Mouse (Mus musculus) left cerebral cortex, postnatal 10 days (tissue): ENCODE measurements around the gene Cables2. TPM values are rescaled to one million over a fixed set of nuclear protein-coding genes. Genes with fewer than 3 reads are reported as not detected.
A peak's percentile ranks its signal among the peaks of the same experiment; 100 is the strongest.

Experiments used
- DNase-seq, 2 experiments: peaks; one replicate each; pipeline ENCODE4 v3.0.0; 2021 to 2022; ENCODE audit warnings: low spot score in 2 of 2, mixed read lengths in 1 of 2; ENCODE audit errors: extremely low spot score in 1 of 2
- intact Hi-C: fragments of 180-260 bp; cut with DNase I; formaldehyde crosslinking; loops from one replicate; pipeline ENCODE4 v1.15.1; 2025
- total RNA-seq, 2 experiments: library from RNA; stranded (reverse); gene quantifications; 2 replicates each; pipeline ENCODE4 v1.2.3; 2021

Cables2 gene
- 10 to 100 TPM; 37.6 TPM for total RNA-seq

DNA sequence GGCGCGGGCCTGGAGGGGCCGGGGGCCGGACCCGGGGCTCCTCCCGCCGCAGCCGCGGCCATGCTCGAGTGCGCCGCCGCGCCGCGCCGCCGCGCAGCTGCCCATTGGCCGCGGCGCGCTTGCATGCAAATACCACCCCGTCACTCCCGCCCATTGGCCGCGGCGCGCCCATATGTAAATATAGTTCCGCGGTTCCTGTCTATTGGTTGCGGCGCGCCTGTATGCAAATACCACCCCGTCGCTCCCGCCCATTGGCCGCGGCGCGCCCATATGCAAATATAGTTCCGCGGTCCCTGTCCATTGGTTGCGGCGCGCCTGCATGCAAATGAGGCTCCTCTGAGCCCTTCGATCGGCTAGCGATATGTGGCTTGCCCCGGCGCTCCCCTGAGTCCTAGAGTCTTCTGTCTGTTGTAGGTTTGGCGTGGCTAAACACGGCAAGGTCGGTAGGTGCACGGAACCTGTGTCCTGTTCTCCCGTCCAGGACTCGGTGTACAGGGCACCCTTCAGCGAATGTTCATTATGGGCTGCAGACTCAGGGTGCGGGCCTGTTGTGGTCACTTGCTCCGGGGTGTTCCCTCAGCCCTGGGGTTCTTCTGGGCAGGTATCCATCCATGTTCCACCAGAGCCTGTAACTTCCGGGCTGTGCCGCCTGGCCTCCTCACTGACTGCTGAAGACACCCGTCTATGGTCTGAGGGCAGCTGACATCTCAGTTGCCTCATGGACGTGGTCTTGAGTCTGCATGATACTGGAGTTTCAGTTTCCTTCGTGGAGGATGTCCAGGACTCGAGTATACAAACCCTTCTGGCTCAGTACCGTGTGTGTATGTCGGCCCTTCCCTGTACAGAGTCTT lies at the start of gene Cables2:
Gene Cables2 (minus strand): TSS at position 103 of the 851 bp plus-strand sequence.
- DNase-seq, result peak; percentile 94 to 97
- intact Hi-C loops, result loop anchor here (10.0 kb wide), 1 partner anchor 501 kb away; the partner anchor contains the start of gene Bhlhe23

DNA sequence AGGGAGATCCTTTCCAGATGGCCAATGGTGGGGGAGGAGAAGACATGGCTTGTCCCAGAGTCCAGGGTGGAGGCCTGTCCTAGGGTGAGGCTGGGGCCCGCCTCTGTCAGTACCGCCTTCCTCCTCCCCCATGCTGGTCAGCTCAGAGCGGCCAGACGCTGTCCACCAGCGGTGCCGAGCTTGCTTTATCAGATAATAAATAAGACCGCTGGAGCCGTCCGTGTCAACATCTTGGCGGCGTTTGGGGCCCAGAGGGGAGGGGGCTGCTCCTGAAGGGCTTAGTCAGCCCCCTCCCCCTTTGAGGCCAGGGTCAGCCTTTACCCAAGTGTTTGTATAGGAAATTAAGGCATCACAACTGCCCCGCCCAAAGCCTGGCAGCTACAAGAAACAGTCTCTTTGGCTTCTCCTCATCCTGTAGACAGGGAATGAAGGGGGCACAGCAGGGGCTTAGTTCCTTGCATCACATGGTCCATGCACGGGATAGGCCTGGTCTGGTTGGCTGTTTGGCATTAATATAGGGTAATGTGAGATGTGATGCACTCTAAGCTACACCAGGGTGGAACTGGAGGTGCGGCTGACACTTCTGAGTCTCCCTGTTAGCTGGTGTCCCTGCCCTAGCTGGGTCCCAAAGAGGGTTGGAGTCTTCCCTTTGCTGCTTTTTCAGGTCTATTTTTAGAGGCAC lies 49.5 kb upstream of the Cables2 start:
- intact Hi-C loops, result no loop called here

GRCm38 (mm10) chr2:180320216-180320615 lies 46.9 kb upstream of the Cables2 start:
- intact Hi-C loops, result no loop called here
- DNase-seq, result no peak

More for the DNA sequence above, 49.5 kb upstream of the Cables2 start:
- DNase-seq, result no peak

GRCm38 (mm10) chr2:180317591-180317990 lies 44.3 kb upstream of the Cables2 start:
- intact Hi-C loops, result no loop called here
- DNase-seq, result no peak

DNA sequence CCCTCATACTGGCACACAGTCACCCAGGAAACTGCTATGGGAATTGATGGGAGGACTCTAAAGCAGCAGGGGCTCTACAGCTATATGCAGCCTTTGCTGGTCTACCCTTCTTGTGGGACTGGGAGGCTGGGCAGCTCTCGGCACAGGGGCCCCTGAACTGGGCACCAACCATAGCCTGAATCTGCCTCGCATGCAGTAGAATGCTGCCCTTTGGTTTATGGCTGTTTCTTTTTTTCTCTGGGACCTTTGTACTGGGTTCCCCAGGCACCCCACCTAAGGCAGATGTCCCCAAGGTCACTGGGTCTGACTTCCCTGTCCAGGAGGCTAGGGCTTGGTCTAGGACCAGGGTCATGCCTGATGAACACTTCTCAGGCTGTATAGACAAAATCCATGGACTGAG lies 41.0 kb upstream of the Cables2 start:
- intact Hi-C loops, result no loop called here
- DNase-seq, result no peak

GRCm38 (mm10) chr2:180311147-180311546 lies 37.9 kb upstream of the Cables2 start:
- no peak for DNase-seq
- intact Hi-C loops, result no loop called here

GRCm38 (mm10) chr2:180307680-180308079 lies 34.4 kb upstream of the Cables2 start:
- intact Hi-C loops, result no loop called here
- no peak for DNase-seq

GRCm38 (mm10) chr2:180306423-180307168 lies 33.3 kb upstream of the Cables2 start:
- peak; percentile 14 to 33 for DNase-seq
- intact Hi-C loops, result no loop called here

- intact Hi-C loops, result no loop called here
Measured at GRCm38 (mm10) chr2:180306009-180306408, 32.7 kb upstream of the Cables2 start.

DNA sequence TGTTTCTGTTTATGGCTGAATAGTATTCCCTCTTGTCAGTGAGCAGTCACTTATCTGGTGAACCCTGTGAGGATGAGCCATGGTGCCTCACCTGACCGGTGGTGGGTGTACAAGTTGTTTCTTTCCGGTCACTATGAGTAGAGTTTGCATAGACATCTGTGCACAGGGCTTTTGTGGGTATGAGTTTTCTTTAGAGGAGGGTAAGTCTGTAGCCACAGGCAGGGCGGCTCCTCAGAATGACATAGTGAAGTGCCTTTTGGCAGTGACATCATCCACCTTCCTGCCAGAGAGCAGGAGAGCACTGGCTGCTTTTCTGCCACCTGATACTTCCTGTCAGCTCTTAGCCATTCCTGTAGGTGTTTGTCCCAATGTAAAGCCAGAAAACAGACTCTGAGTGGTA lies 32.2 kb upstream of the Cables2 start:
- DNase-seq, result no peak
- intact Hi-C loops, result no loop called here

More at GRCm38 (mm10) chr2:180306009-180306408, 32.7 kb upstream of the Cables2 start:
- no peak for DNase-seq

DNA sequence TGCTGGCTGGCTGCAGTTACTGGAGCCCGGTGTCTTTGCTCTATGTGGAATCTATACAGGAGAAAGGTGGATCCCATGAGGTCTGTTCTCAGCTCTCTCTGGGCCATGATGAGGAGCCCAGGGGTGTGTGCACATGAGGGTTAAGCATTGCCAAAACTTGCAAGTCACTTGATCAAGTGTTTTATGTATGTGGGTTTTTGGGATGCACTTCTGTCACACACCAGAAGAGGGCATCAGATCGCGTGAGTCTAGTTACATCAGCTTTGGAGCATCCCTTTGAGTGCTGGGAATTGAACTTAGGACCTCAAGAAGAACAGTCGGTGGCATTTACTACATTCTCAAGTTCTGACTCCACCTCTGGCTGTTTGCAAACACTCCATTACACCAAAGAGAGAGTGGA lies 31.3 kb upstream of the Cables2 start:
- DNase-seq, result no peak
- intact Hi-C loops, result no loop called here

DNA sequence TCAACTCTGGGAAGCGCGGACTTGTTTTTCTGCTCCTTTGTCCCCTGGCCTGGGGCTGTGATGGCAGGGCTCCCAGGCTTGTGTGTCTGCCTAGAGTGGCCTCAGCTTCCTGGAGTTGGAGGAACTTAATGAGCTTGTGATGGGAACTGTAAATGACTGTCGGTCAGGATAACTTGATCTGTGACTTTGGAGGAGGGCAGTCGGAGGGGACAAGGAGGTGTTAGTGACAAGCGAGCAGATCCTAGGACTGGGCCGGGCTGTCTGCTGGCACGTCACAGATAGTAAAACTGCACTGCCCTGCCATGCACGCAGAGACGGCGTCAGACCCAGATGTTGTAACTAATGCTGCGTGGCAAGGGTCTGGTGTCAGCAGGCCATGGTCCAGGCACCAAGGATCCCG lies 30.2 kb upstream of the Cables2 start:
- intact Hi-C loops, result no loop called here
- DNase-seq, result no peak

GRCm38 (mm10) chr2:180302201-180302600 lies 28.9 kb upstream of the Cables2 start:
- no peak for DNase-seq
- intact Hi-C loops, result no loop called here

- intact Hi-C loops, result no loop called here
- DNase-seq, result no peak
Measured at GRCm38 (mm10) chr2:180300771-180301170, 27.5 kb upstream of the Cables2 start.

DNA sequence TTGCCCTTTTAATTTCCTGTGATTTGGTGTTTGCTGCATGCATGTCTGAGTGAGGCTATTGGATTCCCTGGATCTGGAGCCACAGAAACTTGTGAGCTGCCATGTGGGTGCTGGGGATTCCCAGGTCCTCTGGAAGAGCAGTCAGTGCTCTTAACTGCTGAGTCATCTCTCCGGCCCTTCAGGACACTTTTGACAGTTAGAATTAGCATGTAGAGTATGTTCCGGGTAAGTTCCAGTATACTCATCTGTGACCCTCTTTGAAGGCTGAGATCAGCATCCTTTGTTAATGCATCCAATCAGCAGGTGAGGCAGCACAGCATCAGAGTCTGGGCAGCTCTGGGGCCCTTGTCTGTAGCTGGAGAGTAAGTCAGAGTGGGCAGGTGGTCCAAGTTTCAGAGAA lies 27.0 kb upstream of the Cables2 start:
- DNase-seq, result no peak
- intact Hi-C loops, result no loop called here

DNA sequence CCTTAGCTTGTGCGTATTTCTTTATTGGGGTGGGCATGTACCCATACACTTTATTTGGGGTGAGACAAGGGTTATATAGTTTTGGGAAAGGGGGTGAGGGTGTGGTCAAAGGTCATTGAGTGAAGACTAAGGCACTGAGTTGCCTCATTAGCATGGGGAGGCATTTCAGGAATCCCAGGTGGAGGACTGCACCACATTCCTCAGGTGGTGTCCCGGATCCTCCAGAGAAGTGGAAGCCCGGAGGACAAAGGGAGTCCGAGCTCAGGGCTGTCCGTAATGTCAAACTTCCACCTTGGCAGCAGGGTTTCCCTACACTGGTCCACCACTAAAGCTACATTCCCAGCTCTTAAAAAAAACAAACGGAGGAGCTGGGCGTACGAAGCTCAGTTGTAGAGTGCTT lies 19.6 kb upstream of the Cables2 start:
- DNase-seq, result no peak
- intact Hi-C loops, result no loop called here

GRCm38 (mm10) chr2:180292026-180292425 lies 18.7 kb upstream of the Cables2 start:
- DNase-seq, result no peak
- intact Hi-C loops, result no loop called here

GRCm38 (mm10) chr2:180291566-180291965 lies 18.3 kb upstream of the Cables2 start:
- intact Hi-C loops, result no loop called here
- no peak for DNase-seq

- no peak for DNase-seq
- intact Hi-C loops, result no loop called here
Measured at GRCm38 (mm10) chr2:180290503-180290902, 17.2 kb upstream of the Cables2 start.
